Mouse (Mus musculus) brain, embryonic 14.5 days (tissue): ENCODE data around the gene Prkca.

Source experiments
- CTCF ChIP-seq: fragments of 200-500 bp; IDR thresholded peaks from 2 replicates; pipeline ENCODE4 v1.5.1; 2012; ENCODE audit warnings: inconsistent platforms, mild to moderate bottlenecking, moderate library complexity, borderline replicate concordance; ENCODE audit not compliant: insufficient read depth, insufficient read length; ENCODE audit errors: extremely low read depth
- POLR2A ChIP-seq: fragments of 200-500 bp; IDR thresholded peaks from 2 replicates; pipeline ENCODE4 v1.6.1; 2012; ENCODE audit warnings: mild to moderate bottlenecking, inconsistent platforms, borderline replicate concordance; ENCODE audit not compliant: poor library complexity, insufficient read depth, insufficient read length, severe bottlenecking; ENCODE audit errors: extremely low read depth

DNA sequence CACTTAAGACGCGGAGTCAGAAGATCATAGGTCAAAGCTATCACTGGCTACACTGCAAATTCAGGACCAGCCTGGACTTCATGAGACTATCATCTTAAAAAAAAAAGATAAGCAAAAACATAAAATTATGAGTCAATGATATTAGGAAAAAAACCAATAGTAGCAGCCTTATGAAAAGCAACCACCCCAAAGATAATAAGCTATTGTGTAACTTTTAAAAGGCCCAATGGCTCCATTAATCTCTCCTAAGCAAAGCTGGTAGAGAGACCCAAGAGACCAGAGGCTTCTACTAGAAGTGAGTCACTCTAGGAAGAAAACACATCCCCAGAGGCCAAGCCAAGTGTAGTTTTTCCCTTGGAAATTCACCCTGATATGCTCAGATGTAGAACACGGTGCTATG, 185.7 kb downstream of the Prkca start:
- no peak for TF ChIP-seq CTCF
- no peak for TF ChIP-seq POLR2A
